Mouse (Mus musculus): ENCODE data around the gene Ap1s3.
"Not testable (repeated sequence)": the region's sequence is repeated elsewhere in the genome, so short reads cannot be mapped to it uniquely, and the experiment has no call there.

Gene Ap1s3

GRCm38 (mm10) chr1:79669419-79669974, 2.3 kb downstream of the Ap1s3 start:
- DNase-seq (ENCODE audit: extremely low read depth, low read depth, low spot score) = no peak

DNA sequence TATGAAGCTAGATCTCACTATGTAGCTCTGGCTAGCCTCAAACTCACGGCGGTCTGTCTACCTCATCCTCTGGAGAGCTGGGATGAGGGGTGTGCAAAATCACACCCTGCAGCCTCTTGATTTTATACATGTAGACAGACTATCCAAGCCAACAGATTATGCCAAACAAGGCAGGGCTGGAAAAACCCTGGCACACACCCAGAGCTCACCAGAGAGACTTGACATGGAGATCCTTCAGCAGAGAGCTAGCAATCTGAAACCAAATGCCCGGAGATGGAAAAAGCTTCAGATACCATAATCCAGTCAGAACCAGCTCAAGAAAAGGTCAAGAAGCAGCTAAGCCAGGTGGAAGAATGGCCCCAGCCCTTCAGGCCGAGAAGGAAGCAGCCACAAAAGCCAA, 6.9 kb downstream of the Ap1s3 start:
- no peak for DNase-seq (ENCODE audit: extremely low read depth, low read depth, low spot score)

DNA sequence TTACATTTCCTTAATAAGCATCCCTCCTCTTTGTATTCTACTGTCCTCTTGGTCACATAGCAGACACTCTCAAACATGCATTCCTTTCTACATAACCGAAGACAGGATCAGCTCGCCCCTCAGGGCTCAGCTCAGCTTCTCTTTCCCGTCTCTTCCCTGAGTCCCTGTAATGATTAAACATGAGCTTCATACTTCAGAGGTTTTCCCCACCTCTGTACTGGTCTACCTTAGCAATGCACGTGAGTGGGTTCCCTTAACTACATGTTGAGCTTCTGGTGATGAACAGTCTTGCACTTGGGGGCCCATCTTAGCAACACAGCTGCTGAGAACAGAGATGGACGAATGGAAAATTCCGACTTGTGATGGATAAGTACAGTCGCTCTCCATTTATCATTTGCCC, 12.2 kb downstream of the Ap1s3 start:
- DNase-seq (ENCODE audit: extremely low read depth, low read depth, low spot score) = no peak

- no peak for DNase-seq (ENCODE audit: extremely low read depth, low read depth, low spot score)
Measured at GRCm38 (mm10) chr1:79657411-79657810, 14.4 kb downstream of the Ap1s3 start.

GRCm38 (mm10) chr1:79655819-79656555, 15.8 kb downstream of the Ap1s3 start:
- no peak for DNase-seq (ENCODE audit: extremely low read depth, low read depth, low spot score)

DNA sequence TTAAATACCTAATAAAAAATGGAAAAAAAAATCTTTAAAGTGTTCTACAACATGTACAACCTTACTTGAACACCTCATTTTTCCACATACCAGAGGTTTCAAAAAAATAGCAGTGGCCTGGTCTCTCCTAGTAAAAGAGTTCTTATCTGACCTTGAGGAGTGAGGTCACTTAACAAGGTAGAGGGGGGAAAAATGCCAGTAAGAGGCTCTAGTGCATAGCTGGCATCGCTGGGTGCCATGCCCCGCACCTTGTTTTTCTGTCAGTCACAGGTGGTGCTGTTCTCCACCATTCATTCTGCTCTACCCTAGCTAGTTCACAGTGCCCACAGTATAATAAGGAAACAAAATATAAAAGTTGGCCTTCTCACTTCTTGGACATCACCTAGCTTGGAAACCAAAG, 16.8 kb downstream of the Ap1s3 start:
- DNase-seq (ENCODE audit: extremely low read depth, low read depth, low spot score) = no peak

- DNase-seq (ENCODE audit: extremely low read depth, low read depth, low spot score) = no peak
Measured at GRCm38 (mm10) chr1:79643411-79644110, 28.2 kb downstream of the Ap1s3 start.

GRCm38 (mm10) chr1:79642680-79643079, 29.1 kb downstream of the Ap1s3 start:
- DNase-seq (ENCODE audit: extremely low read depth, low read depth, low spot score) = no peak

GRCm38 (mm10) chr1:79641355-79641754, 30.4 kb downstream of the Ap1s3 start:
- DNase-seq (ENCODE audit: extremely low read depth, low read depth, low spot score) = no peak

- no peak for DNase-seq (ENCODE audit: extremely low read depth, low read depth, low spot score)
Measured at GRCm38 (mm10) chr1:79640151-79640550, 31.6 kb downstream of the Ap1s3 start.

DNA sequence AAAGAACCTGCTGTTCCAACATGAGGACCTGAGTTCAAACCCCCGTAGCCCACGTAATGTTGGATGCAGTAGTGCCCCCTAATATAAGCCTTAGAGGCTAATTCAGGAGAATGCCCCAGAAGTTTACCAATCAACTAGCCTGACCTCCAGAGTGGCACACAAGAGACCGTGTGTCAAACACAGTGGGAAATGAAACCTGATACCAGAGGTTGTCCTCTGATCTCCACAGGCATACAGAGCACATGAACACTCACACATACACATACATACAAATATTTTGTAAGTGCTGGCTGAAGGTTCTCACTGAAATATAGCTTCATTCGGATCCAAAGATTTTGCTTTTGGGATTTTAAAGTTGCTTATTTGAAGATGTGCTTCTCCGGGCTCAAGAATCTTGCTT, 32.1 kb downstream of the Ap1s3 start:
- DNase-seq (ENCODE audit: extremely low read depth, low read depth, low spot score) = no peak

- no peak for DNase-seq (ENCODE audit: extremely low read depth, low read depth, low spot score)
Measured at GRCm38 (mm10) chr1:79639107-79639506, 32.7 kb downstream of the Ap1s3 start.

DNA sequence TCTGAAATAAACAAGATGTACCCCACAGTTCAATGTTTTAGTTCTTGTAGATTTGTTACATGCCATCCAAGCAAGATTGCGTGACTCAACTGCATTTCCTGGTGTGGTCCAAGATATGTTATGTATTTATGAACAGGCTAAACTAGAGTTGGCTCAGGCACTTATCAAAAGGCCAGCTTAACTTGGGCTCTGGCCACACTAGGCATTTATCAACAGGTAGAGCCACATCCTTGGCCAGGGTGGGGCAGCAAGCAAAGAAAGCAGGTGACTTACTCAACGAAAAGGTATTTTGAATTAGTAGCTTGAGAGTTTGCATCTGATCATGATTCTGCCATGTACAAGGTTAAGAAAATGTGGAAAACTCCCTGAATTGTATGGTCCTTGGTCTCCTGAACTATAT, 34.0 kb downstream of the Ap1s3 start:
- no peak for DNase-seq (ENCODE audit: extremely low read depth, low read depth, low spot score)

- no peak for DNase-seq (ENCODE audit: extremely low read depth, low read depth, low spot score)
Measured at GRCm38 (mm10) chr1:79631521-79631920, 40.3 kb downstream of the Ap1s3 start.

DNA sequence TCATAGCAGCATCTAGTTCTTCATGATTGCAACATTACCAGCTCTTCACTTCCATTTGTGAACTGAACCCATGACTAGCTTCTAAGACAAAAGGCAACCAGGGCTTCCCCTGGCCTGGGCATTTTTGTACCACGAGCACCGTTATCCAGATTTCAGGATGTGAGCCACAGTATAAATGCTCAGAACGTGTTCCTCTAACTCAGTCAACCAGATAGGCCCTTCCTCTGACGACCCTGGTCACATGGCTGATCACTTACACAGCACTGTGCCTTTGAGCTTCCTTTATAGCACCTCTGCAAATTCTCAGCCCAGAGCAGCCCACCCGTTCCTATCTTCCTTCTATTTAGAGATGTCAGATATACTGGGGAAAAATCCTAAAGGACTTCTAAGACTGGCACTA, 42.0 kb downstream of the Ap1s3 start:
- DNase-seq (ENCODE audit: extremely low read depth, low read depth, low spot score) = no peak

DNA sequence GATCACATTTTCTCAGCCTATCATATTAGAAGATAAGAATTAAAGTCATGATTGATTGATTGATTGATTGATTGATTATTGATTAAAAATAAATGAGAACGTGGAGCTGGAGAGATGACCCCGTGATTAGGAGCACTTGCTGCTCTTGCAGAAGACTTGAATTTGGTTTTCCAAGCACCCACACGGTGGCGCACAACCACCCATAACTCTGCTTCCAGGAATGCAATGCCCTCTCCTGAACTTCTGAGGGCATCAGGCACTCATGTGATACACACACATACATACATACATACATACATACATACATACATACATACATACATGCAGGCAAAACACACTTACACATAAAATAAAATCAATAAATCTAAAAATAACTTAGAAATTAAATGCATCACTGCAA, 45.6 kb downstream of the Ap1s3 start:
- DNase-seq (ENCODE audit: extremely low read depth, low read depth, low spot score) = no peak

- no peak for DNase-seq (ENCODE audit: extremely low read depth, low read depth, low spot score)
Measured at GRCm38 (mm10) chr1:79619434-79619833, 52.3 kb downstream of the Ap1s3 start.

DNA sequence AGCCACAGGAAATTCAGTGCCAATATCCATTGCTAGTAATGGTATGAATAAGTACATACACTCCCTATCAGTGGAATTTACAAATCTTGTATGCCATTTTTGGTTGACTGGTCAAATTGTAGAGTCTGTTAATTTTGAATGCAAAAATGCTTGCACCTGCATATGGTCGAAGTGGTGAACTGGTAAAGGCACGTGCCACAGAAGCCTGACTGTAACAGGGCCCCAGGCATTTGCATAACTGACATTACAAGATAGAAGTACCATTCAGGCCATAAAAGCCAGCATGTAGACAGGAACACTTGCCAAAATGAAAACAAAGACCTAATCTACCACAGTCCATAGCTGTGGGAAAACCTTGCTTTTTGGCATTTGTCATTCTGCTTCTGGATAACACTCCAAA, 55.3 kb downstream of the Ap1s3 start:
- peak; percentile 4 for DNase-seq (ENCODE audit: extremely low read depth, low read depth, low spot score)

- no peak for DNase-seq (ENCODE audit: extremely low read depth, low read depth, low spot score)
Measured at GRCm38 (mm10) chr1:79614456-79614855, 57.3 kb downstream of the Ap1s3 start.

DNA sequence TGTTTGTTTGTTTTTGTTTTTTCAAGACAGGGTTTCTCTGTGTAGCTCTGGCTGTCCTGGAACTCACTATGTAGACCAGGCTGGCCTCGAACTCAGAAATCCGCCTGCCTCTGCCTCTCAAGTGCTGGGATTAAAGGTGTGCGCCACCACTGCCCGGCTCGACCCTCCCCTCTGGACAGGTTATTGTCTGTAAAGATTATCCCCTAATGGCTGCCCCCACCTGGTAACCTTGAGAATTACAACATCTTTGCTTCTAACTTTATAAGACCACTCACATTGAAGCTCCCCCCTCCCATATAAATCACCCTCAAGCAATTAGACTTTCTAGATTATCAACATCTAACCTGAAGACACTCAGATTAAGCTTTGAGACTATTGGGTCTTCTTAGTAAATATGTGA, 60.5 kb downstream of the Ap1s3 start:
- DNase-seq (ENCODE audit: extremely low read depth, low read depth, low spot score) = not testable (repeated sequence)

DNA sequence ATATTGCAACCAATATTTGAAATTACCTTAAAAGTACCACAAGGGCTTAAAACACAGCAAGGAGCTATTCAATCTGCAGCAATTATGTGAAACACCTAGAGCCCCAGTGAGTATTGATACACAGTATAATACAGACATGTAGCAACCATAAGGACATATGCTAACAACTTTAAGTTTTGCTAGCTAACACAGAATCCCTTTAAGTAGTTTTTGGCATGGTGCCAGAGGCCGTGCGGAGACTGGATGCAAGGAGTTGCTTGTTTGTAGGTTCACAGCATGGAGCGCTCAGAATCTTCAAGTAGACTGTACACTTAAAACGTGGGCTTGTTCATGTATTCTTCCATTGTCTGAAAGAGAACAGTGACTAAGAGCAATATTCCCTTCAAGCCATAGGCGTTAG, 62.9 kb downstream of the Ap1s3 start:
- DNase-seq (ENCODE audit: extremely low read depth, low read depth, low spot score) = not testable (repeated sequence)

DNA sequence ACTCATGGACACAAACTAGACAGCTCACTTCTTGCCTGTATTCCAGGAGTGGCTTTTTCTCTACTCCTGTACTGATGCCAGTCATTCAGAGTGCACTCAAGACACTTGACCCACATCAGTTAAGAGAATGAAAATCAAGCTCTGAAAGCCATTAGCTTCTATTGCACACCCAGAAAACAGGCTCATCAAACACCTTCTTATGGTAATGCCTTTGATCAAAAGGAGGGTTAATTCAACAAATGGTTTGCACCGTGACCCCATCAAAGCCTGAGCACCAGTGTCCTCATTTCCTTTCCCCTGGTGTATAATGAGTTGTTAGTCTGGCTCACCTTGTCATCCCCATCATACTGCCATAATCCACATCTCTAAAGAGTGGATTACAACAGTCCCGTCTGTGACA, 69.3 kb downstream of the Ap1s3 start:
- no peak for DNase-seq (ENCODE audit: extremely low read depth, low read depth, low spot score)

Measured in fat pad, adult 2 months (tissue).